Mouse (Mus musculus): ENCODE data around the gene Irf4.

GRCm38 (mm10) chr13:30752581-30753187 is 3.7 kb downstream of the Irf4 start:
- TF ChIP-seq CTCF (IDR thresholded peaks at IDR 0.05; ENCODE audit: low read depth, low read length) (no peak), POLR2A (IDR thresholded peaks at IDR 0.05; ENCODE audit: borderline replicate concordance, low read depth, low read length) (no peak)
